Mouse (Mus musculus) kidney, embryonic 14.5 days (tissue): ENCODE results near the gene Lmo1. TPM values are rescaled to one million over a fixed set of nuclear protein-coding genes. Genes with fewer than 3 reads are reported as not detected.
"Not testable (repeated sequence)": the region's sequence is repeated elsewhere in the genome, so short reads cannot be mapped to it uniquely, and the experiment has no call there.

ENCODE experiments used
- ATAC-seq: fragments of 200-750 bp; cut with Nextera tagmentation; 2 replicates; pipeline ENCODE4 v1.8.0; 2017; ENCODE audit warnings: moderate number of reproducible peaks, mild to moderate bottlenecking, moderate TSS enrichment, moderate library complexity; ENCODE audit not compliant: low FRiP score, low TSS enrichment
- H3K27ac ChIP-seq: fragments of 300-500 bp; sonication (generic); 2 replicates; pipeline ENCODE4 v1.5.1; 2014; ENCODE audit warnings: low read depth, mild to moderate bottlenecking, low read length, moderate library complexity, mixed read lengths
- H3K27me3 ChIP-seq: fragments of 300-500 bp; sonication (generic); 2 replicates; pipeline ENCODE4 v1.6.1; 2014; ENCODE audit warnings: mild to moderate bottlenecking, low read length; ENCODE audit not compliant: control insufficient read depth, insufficient read depth
- H3K36me3 ChIP-seq: fragments of 300-500 bp; sonication (generic); 2 replicates; pipeline ENCODE4 v1.6.1; 2014; ENCODE audit warnings: low read length, mixed read lengths; ENCODE audit not compliant: control insufficient read depth, insufficient read depth
- H3K4me1 ChIP-seq: fragments of 300-500 bp; sonication (generic); 2 replicates; pipeline ENCODE4 v1.6.1; 2014; ENCODE audit warnings: low read length, mixed read lengths; ENCODE audit not compliant: control insufficient read depth, insufficient read depth
- H3K4me2 ChIP-seq: fragments of 300-500 bp; sonication (generic); replicated peaks from 2 replicates; pipeline ENCODE4 v1.6.1; 2014; ENCODE audit warnings: low read depth, mild to moderate bottlenecking, low read length
- H3K4me3 ChIP-seq: fragments of 300-500 bp; sonication (generic); 2 replicates; pipeline ENCODE4 v1.5.1; 2014; ENCODE audit warnings: mild to moderate bottlenecking, low read length
- H3K9ac ChIP-seq: fragments of 300-500 bp; sonication (generic); 2 replicates; pipeline ENCODE4 v1.6.1; 2014; ENCODE audit warnings: low read depth, mild to moderate bottlenecking, low read length, moderate library complexity
- H3K9me3 ChIP-seq: fragments of 300-500 bp; sonication (generic); 2 replicates; pipeline ENCODE4 v1.6.1; 2016; ENCODE audit warnings: low read length; ENCODE audit not compliant: control insufficient read depth
- WGBS: fragments of 180-500 bp; shearing (Covaris S2); extraction: QIAGEN DNeasy Blood & Tissue Kit; methylation state at CpG from one replicate; pipeline ENCODE4 v1.1.7; 2014; 5-methylcytosine and 5-hydroxymethylcytosine counted together
- polyA plus RNA-seq: library from polyadenylated mRNA; unstranded; fragments of >200 nt; fragmentation: Nextera tagmentation; extraction: Ambion mirVana; gene quantifications from 2 replicates; pipeline ENCODE4 v1.2.1, GENCODE M21; 2014

Lmo1 gene
- polyA plus RNA-seq, 1 experiment from 2014 or later: 7.2 TPM

GRCm38 (mm10) chr7:109104894-109105293, 70.1 kb downstream of the Lmo1 start:
- Histone ChIP-seq H3K9ac (no peak overlapping the region), H3K4me2 (no peak overlapping the region), H3K4me3 (no peak overlapping the region), H3K4me1 (no peaks in the 10 kb centered on the region), H3K9me3 (no peaks in the 10 kb centered on the region), H3K27ac (no peak overlapping the region), H3K27me3 (no peaks in the 10 kb centered on the region), H3K36me3 (no peaks in the 10 kb centered on the region)
- ATAC-seq: no peak
- 63% methylated on average over 1 of the region's 1 CpGs for WGBS

GRCm38 (mm10) chr7:109101167-109101566, 73.8 kb downstream of the Lmo1 start:
- no peaks in the 10 kb centered on the region for H3K9me3 ChIP-seq
- 89% methylated on average over 3 of the region's 3 CpGs for WGBS

DNA sequence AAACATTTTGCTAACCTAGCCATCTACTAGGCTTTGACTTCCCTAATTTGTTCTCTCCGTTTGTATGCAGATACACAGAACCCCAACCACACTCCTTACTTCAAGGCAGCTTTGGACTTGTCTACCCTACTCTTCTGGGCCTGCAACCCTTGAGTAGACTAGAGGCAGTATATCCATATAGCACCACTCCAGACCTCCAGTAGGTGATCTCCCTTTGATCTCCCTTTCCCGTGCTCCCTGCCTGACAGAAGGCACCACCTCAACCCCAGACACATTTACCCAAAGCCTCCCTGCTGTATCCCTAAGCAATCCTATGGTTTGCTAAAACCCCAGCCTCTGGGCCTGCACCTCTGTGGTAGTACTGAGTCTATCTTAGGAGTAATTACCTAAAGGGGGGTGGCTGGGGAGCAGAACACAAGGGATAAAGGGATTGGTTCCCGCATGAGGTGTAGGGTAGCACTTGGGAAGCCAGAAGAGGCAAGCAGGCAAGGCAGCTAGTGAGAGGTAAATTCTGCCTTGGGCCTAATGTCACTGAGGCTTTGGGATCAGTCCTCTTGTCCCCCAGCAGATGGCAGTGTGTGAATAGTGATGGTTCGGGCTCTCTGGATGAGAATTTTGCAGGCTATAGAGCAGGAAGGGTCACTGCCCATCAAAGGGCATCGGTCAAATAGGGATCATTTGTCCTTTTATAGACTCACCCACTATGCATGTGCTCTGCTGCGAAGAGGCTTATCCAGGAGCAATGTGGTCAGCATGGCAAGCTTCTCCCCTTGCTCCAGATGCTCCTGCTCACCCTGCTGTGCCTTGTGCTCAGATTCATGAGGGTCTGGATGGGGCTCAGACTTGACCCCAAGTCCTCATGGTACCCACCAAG, 76.6 kb downstream of the Lmo1 start:
- Histone ChIP-seq H3K4me2 (no peak overlapping the region), H3K4me1 (no peaks in the 10 kb centered on the region), H3K9me3 (no peaks in the 10 kb centered on the region), H3K4me3 (no peak overlapping the region), H3K27ac (no peak overlapping the region), H3K9ac (no peak overlapping the region), H3K27me3 (no peaks in the 10 kb centered on the region), H3K36me3 (no peaks in the 10 kb centered on the region)
- ATAC-seq: peak; percentile 49; the same call in 1 of the 2 replicates
- WGBS: 40% methylated on average over 6 of the region's 6 CpGs

More at GRCm38 (mm10) chr7:109101167-109101566, 73.8 kb downstream of the Lmo1 start:
- H3K4me3 ChIP-seq: no peak overlapping the region
- H3K36me3 ChIP-seq: no peaks in the 10 kb centered on the region
- H3K4me2 ChIP-seq: no peak overlapping the region
- ATAC-seq: no peak
- H3K9ac ChIP-seq: no peak overlapping the region
- no peak overlapping the region for H3K27ac ChIP-seq
- H3K4me1 ChIP-seq: no peaks in the 10 kb centered on the region
- H3K27me3 ChIP-seq: no peaks in the 10 kb centered on the region

DNA sequence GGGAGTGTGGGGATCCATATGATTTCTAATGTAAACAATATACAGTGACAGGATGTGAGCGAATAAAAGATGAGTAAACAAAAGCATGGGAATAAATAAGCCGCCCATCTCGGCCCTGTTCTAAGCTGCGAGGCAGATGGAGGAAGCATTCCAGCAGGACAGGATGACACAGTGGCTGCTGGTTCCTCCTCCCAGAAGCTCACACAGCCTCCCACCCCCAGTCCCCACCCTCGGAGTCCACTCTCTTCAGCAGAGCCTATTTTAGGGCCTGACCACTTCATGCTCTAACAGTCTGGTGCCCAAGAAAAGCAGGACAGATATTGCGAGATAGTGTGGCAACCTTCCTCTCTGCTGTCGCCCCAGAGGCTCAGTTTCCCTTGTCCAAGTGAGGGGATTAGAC, 77.8 kb downstream of the Lmo1 start:
- WGBS: 64% methylated on average over 7 of the region's 7 CpGs
- no peak for ATAC-seq
- no peak overlapping the region for H3K4me3 ChIP-seq
- H3K9ac ChIP-seq: no peak overlapping the region
- no peak overlapping the region for H3K27ac ChIP-seq
- H3K36me3 ChIP-seq: no peaks in the 10 kb centered on the region
- H3K4me2 ChIP-seq: no peak overlapping the region
- no peaks in the 10 kb centered on the region for H3K4me1 ChIP-seq
- no peaks in the 10 kb centered on the region for H3K9me3 ChIP-seq
- no peaks in the 10 kb centered on the region for H3K27me3 ChIP-seq

GRCm38 (mm10) chr7:109096618-109097017, 78.4 kb downstream of the Lmo1 start:
- 85% methylated on average over 4 of the region's 4 CpGs for WGBS
- Histone ChIP-seq H3K9ac (no peak overlapping the region), H3K4me1 (no peaks in the 10 kb centered on the region), H3K9me3 (no peaks in the 10 kb centered on the region), H3K27me3 (no peaks in the 10 kb centered on the region), H3K4me3 (no peak overlapping the region), H3K27ac (no peak overlapping the region), H3K36me3 (no peaks in the 10 kb centered on the region), H3K4me2 (no peak overlapping the region)
- no peak for ATAC-seq

DNA sequence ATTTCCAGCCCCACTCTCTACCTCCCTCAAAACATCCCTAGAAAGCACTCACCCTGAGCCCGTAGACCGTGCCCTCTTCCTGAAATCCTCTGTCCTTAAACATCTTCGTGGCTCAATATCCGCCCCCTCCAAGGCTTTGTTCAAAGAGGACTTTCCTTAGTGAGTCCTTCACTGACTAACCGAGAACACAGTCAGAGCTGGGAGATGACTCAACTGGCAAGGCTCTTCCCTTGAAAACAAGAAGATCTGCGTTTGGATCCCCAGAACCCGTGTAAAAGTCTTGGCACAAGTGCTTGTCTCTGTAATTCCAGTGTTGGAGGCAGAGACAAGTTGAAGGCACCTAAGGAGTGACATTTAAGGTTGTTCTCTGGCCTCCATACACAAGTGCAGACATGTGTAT, 80.7 kb downstream of the Lmo1 start:
- Histone ChIP-seq H3K27ac (no peak overlapping the region), H3K4me2 (no peak overlapping the region), H3K27me3 (no peaks in the 10 kb centered on the region), H3K9ac (no peak overlapping the region), H3K36me3 (no peaks in the 10 kb centered on the region), H3K9me3 (no peaks in the 10 kb centered on the region), H3K4me1 (no peaks in the 10 kb centered on the region), H3K4me3 (no peak overlapping the region)
- ATAC-seq: no peak
- 84% methylated on average over 7 of the region's 7 CpGs for WGBS

DNA sequence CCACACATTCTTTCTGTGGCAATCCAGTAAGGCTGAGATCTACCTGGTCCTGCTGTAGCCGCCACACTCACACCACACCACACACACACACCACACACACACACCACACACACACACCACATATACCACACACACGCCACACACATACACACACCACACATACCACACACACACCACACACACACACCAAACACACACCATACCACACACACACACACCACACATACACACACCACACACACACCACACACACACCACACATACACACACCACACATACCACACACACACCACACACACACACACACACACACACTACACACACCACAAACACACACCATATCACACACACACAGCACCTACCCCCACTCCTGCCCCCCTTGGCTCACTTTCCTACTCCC, 83.7 kb downstream of the Lmo1 start:
- WGBS: 92% methylated on average over 2 of the region's 2 CpGs
- H3K4me1 ChIP-seq, H3K9me3 ChIP-seq, H3K27me3 ChIP-seq, H3K4me3 ChIP-seq, H3K4me2 ChIP-seq, ATAC-seq, H3K9ac ChIP-seq, H3K36me3 ChIP-seq, H3K27ac ChIP-seq: not testable (repeated sequence)

Other genes with a start within 250 kb of the Lmo1 start
- gene Nlrp10, start 245.0 kb downstream of the Lmo1 start, polyA plus RNA-seq: not detected in 2 replicates
- 91.7 and 109 TPM in 2 replicates for gene Eif3f, start 240.8 kb downstream of the Lmo1 start, polyA plus RNA-seq
- gene Tub, start 224.9 kb downstream of the Lmo1 start, polyA plus RNA-seq: 0.49 and 0.81 TPM in 2 replicates
- gene Ric3, start 91.9 kb downstream of the Lmo1 start, polyA plus RNA-seq: 1.4 and 2.2 TPM in 2 replicates